Mouse (Mus musculus): ENCODE measurements around the gene Lrrc3. TPM values are rescaled to one million over a fixed set of nuclear protein-coding genes. Genes with fewer than 3 reads are reported as not detected.

Lrrc3 gene
- polyA plus RNA-seq, 1 experiment from 2014 or later: 5.0 TPM

GRCm38 (mm10) chr10:77864762-77865143 lies 37.6 kb downstream of the Lrrc3 start:
- 21% methylated on average over 11 of the region's 11 CpGs for WGBS

DNA sequence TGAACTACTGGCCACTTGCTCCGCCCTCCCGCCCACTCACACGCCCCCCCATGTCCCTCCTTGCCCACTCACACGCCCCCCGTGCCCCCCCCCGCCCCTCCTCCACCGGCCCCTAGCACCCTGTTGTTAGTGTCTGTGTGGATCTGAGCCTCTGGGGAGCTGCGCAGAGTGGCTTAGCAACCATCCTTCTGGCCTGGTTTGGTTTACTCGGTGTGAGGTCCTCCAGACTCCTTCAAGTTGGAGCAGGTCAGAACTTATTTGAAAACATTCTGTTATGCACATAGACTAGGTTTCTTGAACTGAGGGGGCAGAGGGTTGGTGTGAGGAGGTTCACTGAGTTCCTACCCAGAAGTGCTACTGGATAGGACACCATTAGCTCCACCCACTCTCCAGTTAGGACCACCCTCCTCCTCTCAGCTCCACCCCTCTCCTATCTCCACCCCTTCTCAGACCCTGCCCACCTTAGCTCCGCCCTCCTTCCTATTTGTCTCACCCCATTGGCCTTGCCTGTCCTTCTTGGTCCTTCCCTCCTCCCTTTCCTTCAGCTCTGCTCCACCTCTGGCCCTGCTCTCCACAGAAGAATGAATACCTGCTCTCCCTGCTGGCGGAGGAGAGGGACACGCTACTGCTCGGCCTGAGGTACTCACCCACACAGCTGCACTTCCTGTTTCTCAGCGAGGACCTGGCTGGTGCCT lies 38.1 kb downstream of the Lrrc3 start:
- ATAC-seq (ENCODE audit: insufficient number of reproducible peaks, low FRiP score, low TSS enrichment, low read depth): peak; percentile 69; the same call in 1 of the 2 replicates
- WGBS: 19% methylated on average over 14 of the region's 14 CpGs
- Histone ChIP-seq H3K9me3 (replicated peaks) (no peaks in the 10 kb centered on the region), H3K9ac (no peak overlapping the region), H3K27ac (replicated peaks) (0 out of 2 replicates have a peak overlapping the region, but pooled peaks have one; percentile 11), H3K4me3 (replicated peaks) (peak overlapping the region; percentile 20; the same call in 1 of the 2 replicates), H3K36me3 (no peaks in the 10 kb centered on the region), H3K27me3 (no peaks in the 10 kb centered on the region), H3K4me1 (0 out of 2 replicates have a peak, but pooled peaks cover 6% of the 10 kb centered on the region), H3K4me2 (replicated peaks) (peak overlapping the region; percentile 31)

More at GRCm38 (mm10) chr10:77864762-77865143, 37.6 kb downstream of the Lrrc3 start:
- no peaks in the 10 kb centered on the region for H3K36me3 ChIP-seq
- peak overlapping the region; percentile 20; the same call in 1 of the 2 replicates for H3K4me3 ChIP-seq (replicated peaks)
- H3K4me1 ChIP-seq: 0 out of 2 replicates have a peak, but pooled peaks cover 6% of the 10 kb centered on the region
- H3K4me2 ChIP-seq (replicated peaks): peak overlapping the region; percentile 31
- no peaks in the 10 kb centered on the region for H3K27me3 ChIP-seq
- H3K9me3 ChIP-seq (replicated peaks): no peaks in the 10 kb centered on the region
- no peak for ATAC-seq (ENCODE audit: insufficient number of reproducible peaks, low FRiP score, low TSS enrichment, low read depth)
- H3K9ac ChIP-seq: no peak overlapping the region
- H3K27ac ChIP-seq (replicated peaks): no peak overlapping the region

DNA sequence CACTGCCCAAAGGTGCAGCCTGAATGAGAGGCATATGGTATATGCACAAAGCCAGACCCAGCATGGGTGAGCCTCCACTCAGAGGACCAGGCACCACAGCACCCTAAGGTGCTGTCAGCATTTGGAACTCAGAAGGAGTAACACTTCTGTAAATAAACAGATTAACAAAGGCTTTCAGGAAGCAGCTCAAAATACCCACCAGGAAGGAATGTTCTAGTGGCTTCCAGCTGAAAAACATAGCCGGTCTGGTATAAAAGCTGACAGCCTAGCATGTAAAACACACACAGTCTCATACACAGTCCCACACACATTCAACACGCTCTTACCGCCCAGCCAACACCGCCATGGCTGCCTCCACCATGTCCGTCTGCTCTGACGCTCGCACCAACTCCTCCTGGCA lies 40.7 kb downstream of the Lrrc3 start, which contains the start of gene Gm3285:
Gene Gm3285 (plus strand): TSS at position 301 of the 400 bp plus-strand sequence.
- H3K36me3 ChIP-seq: no peaks in the 10 kb centered on the region
- no peak within 1 kb of the TSS for H3K27ac ChIP-seq (replicated peaks)
- no peak for ATAC-seq (ENCODE audit: insufficient number of reproducible peaks, low FRiP score, low TSS enrichment, low read depth)
- H3K9ac ChIP-seq: no peak within 1 kb of the TSS
- no peaks in the 10 kb centered on the region for H3K9me3 ChIP-seq (replicated peaks)
- H3K4me1 ChIP-seq: 0 out of 2 replicates have a peak, but pooled peaks cover 6% of the 10 kb centered on the region
- WGBS: 49% methylated on average over 7 of the region's 7 CpGs
- H3K4me3 ChIP-seq (replicated peaks): no peak within 1 kb of the TSS
- H3K4me2 ChIP-seq (replicated peaks): no peak within 1 kb of the TSS
- H3K27me3 ChIP-seq: no peaks in the 10 kb centered on the region

DNA sequence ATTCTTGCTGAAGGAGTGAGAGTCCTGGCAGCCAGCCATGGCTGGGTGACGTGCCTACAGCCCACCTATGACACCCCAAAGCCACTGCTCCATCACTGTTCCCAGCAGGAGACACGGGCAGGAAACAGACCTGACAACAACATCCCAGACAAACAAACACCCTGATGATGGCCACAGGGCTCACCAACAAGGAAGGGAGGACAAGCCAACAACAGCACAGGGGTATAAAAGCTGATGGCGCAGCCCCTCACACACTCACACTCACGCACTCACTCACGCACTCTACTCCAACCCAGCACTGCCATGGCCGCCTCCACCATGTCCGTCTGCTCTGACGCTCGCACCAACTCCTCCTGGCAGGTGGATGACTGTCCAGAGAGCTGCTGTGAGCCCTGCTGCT lies 49.8 kb downstream of the Lrrc3 start, which contains the start of gene Gm10318:
Gene Gm10318 (plus strand): TSS at position 301 of the 400 bp plus-strand sequence.
- Histone ChIP-seq H3K9ac (no peak within 1 kb of the TSS), H3K4me3 (replicated peaks) (no peak within 1 kb of the TSS), H3K27ac (replicated peaks) (no peak within 1 kb of the TSS), H3K4me1 (no peaks in the 10 kb centered on the region), H3K4me2 (replicated peaks) (no peak within 1 kb of the TSS), H3K36me3 (no peaks in the 10 kb centered on the region), H3K27me3 (0 out of 2 replicates have a peak, but pooled peaks cover 2% of the 10 kb centered on the region), H3K9me3 (replicated peaks) (0 out of 2 replicates have a peak, but pooled peaks cover 3% of the 10 kb centered on the region)
- 67% methylated on average over 9 of the region's 9 CpGs for whole genome bisulfite sequencing
- no peak for ATAC-seq (ENCODE audit: insufficient number of reproducible peaks, low FRiP score, low TSS enrichment, low read depth)

Other genes with a start within 250 kb of the Lrrc3 start
- 3.3 and 3.4 TPM in 2 replicates for gene Tspear, start 216.0 kb downstream of the Lrrc3 start, polyA plus RNA-seq (2015; fragmentation: Nextera tagmentation; extraction: Ambion mirVana)
- 0.60 and 0.85 TPM in 2 replicates for gene Gm19402, start 211.8 kb downstream of the Lrrc3 start, polyA plus RNA-seq (2015; fragmentation: Nextera tagmentation; extraction: Ambion mirVana)
- 1.0 and 1.9 TPM in 2 replicates for gene Gm9508, start 205.3 kb downstream of the Lrrc3 start, polyA plus RNA-seq (2015; fragmentation: Nextera tagmentation; extraction: Ambion mirVana)
- 0.59 TPM in 1 of 2 replicates, not detected in the other for gene Gm10272, start 195.9 kb downstream of the Lrrc3 start, polyA plus RNA-seq (2015; fragmentation: Nextera tagmentation; extraction: Ambion mirVana)
- gene Gm10024, start 191.1 kb downstream of the Lrrc3 start, polyA plus RNA-seq (2015; fragmentation: Nextera tagmentation; extraction: Ambion mirVana): 2.2 and 2.8 TPM in 2 replicates
- 0.56 and 1.5 TPM in 2 replicates for gene Gm10142, start 186.7 kb downstream of the Lrrc3 start, polyA plus RNA-seq (2015; fragmentation: Nextera tagmentation; extraction: Ambion mirVana)
- gene Krtap12-1, start 181.9 kb downstream of the Lrrc3 start, polyA plus RNA-seq (2015; fragmentation: Nextera tagmentation; extraction: Ambion mirVana): 1.1 and 1.8 TPM in 2 replicates
- gene Gm10100, start 176.1 kb downstream of the Lrrc3 start, polyA plus RNA-seq (2015; fragmentation: Nextera tagmentation; extraction: Ambion mirVana): 0.75 and 1.2 TPM in 2 replicates
- gene Gm18596, start 159.9 kb downstream of the Lrrc3 start, polyA plus RNA-seq (2015; fragmentation: Nextera tagmentation; extraction: Ambion mirVana): 1.5 and 1.7 TPM in 2 replicates
- gene Gm9736, start 151.2 kb downstream of the Lrrc3 start, polyA plus RNA-seq (2015; fragmentation: Nextera tagmentation; extraction: Ambion mirVana): 1.5 and 1.9 TPM in 2 replicates
- 0.41 and 0.77 TPM in 2 replicates for gene Gm3233, start 142.9 kb downstream of the Lrrc3 start, polyA plus RNA-seq (2015; fragmentation: Nextera tagmentation; extraction: Ambion mirVana)
- 0.92 TPM in 1 of 2 replicates, not detected in the other for gene Gm3238, start 131.2 kb downstream of the Lrrc3 start, polyA plus RNA-seq (2015; fragmentation: Nextera tagmentation; extraction: Ambion mirVana)
- gene Gm7138, start 125.6 kb downstream of the Lrrc3 start, polyA plus RNA-seq (2015; fragmentation: Nextera tagmentation; extraction: Ambion mirVana): 1.3 and 1.7 TPM in 2 replicates
- gene Gm3250, start 120.0 kb downstream of the Lrrc3 start, polyA plus RNA-seq (2015; fragmentation: Nextera tagmentation; extraction: Ambion mirVana): not detected in 2 replicates
- 0.54 TPM in 1 of 2 replicates, not detected in the other for gene Gm7137, start 114.3 kb downstream of the Lrrc3 start, polyA plus RNA-seq (2015; fragmentation: Nextera tagmentation; extraction: Ambion mirVana)
- gene Gm9639, start 107.5 kb downstream of the Lrrc3 start, polyA plus RNA-seq (2015; fragmentation: Nextera tagmentation; extraction: Ambion mirVana): 0.91 and 1.0 TPM in 2 replicates
- gene Gm19668, start 103.4 kb downstream of the Lrrc3 start, polyA plus RNA-seq (2015; fragmentation: Nextera tagmentation; extraction: Ambion mirVana): 0.24 and 0.55 TPM in 2 replicates
- 2.0 and 2.1 TPM in 2 replicates for gene Gm9507, start 90.7 kb downstream of the Lrrc3 start, polyA plus RNA-seq (2015; fragmentation: Nextera tagmentation; extraction: Ambion mirVana)
- gene Gm2696, start 87.9 kb downstream of the Lrrc3 start, polyA plus RNA-seq (2015; fragmentation: Nextera tagmentation; extraction: Ambion mirVana): 2.8 and 3.4 TPM in 2 replicates
- 2.6 and 5.3 TPM in 2 replicates for gene Krtap10-4, start 75.4 kb downstream of the Lrrc3 start, polyA plus RNA-seq (2015; fragmentation: Nextera tagmentation; extraction: Ambion mirVana)
- gene Krtap10-10, start 66.6 kb downstream of the Lrrc3 start, polyA plus RNA-seq (2015; fragmentation: Nextera tagmentation; extraction: Ambion mirVana): 2.9 and 3.8 TPM in 2 replicates
- 0.73 and 0.88 TPM in 2 replicates for gene Gm36176, start 55.7 kb downstream of the Lrrc3 start, polyA plus RNA-seq (2015; fragmentation: Nextera tagmentation; extraction: Ambion mirVana)
- 3.0 and 3.4 TPM in 2 replicates for gene Gm10318, start 49.7 kb downstream of the Lrrc3 start, polyA plus RNA-seq (2015; fragmentation: Nextera tagmentation; extraction: Ambion mirVana)
- gene Gm3285, start 40.6 kb downstream of the Lrrc3 start, polyA plus RNA-seq (2015; fragmentation: Nextera tagmentation; extraction: Ambion mirVana): 2.4 and 3.3 TPM in 2 replicates
- 0.60 and 0.79 TPM in 2 replicates for gene Trpm2, start 68.0 kb upstream of the Lrrc3 start, polyA plus RNA-seq (2015; fragmentation: Nextera tagmentation; extraction: Ambion mirVana)
- gene 1810043G02Rik, start 76.0 kb upstream of the Lrrc3 start, polyA plus RNA-seq (2015; fragmentation: Nextera tagmentation; extraction: Ambion mirVana): 31.0 and 32.7 TPM in 2 replicates
- 129 and 148 TPM in 2 replicates for gene Pfkl, start 107.5 kb upstream of the Lrrc3 start, polyA plus RNA-seq (2015; fragmentation: Nextera tagmentation; extraction: Ambion mirVana)
- gene Dnmt3l, start 139.4 kb upstream of the Lrrc3 start, polyA plus RNA-seq (2015; fragmentation: Nextera tagmentation; extraction: Ambion mirVana): 0.39 and 0.65 TPM in 2 replicates
- 0.30 and 0.31 TPM in 2 replicates for gene Aire, start 141.1 kb upstream of the Lrrc3 start, polyA plus RNA-seq (2015; fragmentation: Nextera tagmentation; extraction: Ambion mirVana)
- gene Icosl, start 166.8 kb upstream of the Lrrc3 start, polyA plus RNA-seq (2015; fragmentation: Nextera tagmentation; extraction: Ambion mirVana): 5.3 and 5.5 TPM in 2 replicates